Mouse (Mus musculus) G1E-ER4 (cell line): Measurements from ENCODE around the gene Cyp2c23. TPM values are rescaled to one million over a fixed set of nuclear protein-coding genes. Genes with fewer than 3 reads are reported as not detected.

Experiments used
- GATA1 ChIP-seq: IDR thresholded peaks from one replicate; pipeline ENCODE4 v1.8.0; 2012; ENCODE audit warnings: low read length, inconsistent platforms
- polyA plus RNA-seq: library from polyadenylated mRNA; stranded (reverse); fragments of >175 nt; gene quantifications from 2 replicates; pipeline ENCODE4 v1.2.3, GENCODE M21; 2012

Cyp2c23 gene
- polyA plus RNA-seq = not detected in 2 replicates

DNA sequence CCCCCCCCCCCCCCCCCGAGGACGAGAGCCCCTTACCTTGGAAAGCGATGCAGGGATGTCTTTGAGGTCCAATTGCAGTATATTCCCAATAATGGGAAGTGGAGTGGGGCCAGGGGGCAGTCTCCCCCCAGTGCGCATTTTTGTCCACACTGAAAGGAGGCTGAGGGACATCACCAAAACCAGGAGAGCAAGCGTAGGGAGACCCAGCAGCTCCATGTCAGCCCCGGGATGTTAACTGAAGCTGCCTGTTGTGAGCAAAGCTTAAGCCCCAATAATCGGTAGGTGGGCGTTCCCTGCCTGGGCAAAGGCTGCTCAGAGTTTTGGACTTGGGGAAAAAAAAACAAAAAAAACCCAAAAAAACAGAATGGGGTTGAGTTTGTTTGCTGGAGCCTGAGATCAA lies at the start of gene Cyp2c23:
TSS of gene Cyp2c23 (minus strand) at position 237 of the 400 bp plus-strand sequence.
- TF ChIP-seq GATA1 = no peak

DNA sequence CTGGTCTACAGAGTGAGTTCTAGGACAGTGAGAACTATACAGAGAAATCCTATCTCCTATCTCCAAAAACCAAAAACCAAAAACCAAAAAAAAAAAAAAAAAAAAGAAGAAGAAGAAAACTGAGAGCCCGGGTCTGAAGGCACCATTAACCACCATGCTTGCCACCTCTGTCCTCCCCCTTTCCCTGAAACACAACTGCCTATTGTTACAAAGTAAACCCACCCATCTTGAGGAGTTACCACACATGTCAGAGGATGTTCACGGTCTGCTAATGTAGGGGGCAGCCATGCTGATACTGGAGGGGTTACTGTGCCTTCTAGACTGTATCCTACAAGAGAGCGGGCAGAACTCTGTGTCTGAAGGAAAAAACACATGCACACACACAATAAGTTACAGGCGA lies 48.0 kb upstream of the Cyp2c23 start:
- no peak for TF ChIP-seq GATA1

DNA sequence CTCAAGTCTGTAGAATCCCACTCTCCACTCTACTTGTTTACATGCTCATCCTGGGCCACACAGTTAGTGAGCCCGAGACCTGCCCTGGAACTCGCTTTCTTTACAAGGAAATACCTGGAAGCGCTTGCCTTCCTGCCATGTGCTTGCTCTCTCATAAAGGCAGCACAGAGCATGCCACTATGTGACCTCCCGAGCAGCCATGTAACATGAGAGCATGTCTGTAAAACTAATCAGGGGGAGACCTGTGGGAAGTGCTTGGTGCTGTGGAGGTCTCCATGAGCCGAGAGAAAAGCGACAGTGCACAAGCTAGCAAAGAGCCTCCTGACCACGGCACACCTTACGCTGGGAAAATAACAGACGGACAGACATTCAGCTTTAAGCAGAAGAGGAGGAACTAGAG lies 47.4 kb upstream of the Cyp2c23 start:
- TF ChIP-seq GATA1 = no peak

DNA sequence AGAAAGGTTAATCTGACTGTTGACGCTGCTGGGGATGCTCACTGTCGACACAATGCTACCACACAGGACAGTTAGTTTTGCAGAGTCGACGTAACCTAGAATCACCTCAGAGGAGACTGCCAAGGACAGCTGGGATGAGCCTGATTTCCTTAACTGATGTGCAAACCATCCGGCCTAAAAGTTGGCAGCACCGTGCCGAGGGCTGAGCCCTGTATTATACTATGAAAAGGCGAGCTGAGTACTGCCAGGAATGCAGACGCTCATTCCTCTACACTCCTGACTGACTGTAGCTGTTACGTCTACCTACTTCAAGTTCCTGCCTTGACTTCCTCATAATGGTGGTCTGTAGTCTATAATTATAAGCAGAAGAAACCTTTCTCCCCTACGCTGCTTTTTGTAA lies 46.0 kb upstream of the Cyp2c23 start:
- TF ChIP-seq GATA1 = no peak

DNA sequence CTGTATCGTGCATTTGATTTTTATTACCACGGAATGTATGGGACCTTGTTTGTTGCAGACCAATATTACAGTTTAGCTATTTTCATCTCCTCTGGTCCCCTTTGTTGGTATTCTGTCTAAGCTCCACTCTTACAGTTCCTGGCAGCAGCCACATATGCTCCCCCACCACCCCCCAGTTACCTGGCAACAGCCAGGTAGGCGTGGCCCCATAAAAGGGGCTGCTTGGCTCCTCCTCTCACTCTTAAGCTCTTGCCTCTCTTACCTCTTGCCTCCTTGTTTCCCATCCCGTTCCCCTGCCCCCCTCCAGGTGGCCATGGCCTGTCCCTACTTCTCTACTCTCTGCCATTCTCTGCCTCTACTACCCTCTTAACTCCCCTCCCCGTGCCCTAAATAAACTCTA lies 42.2 kb upstream of the Cyp2c23 start:
- no peak for TF ChIP-seq GATA1

DNA sequence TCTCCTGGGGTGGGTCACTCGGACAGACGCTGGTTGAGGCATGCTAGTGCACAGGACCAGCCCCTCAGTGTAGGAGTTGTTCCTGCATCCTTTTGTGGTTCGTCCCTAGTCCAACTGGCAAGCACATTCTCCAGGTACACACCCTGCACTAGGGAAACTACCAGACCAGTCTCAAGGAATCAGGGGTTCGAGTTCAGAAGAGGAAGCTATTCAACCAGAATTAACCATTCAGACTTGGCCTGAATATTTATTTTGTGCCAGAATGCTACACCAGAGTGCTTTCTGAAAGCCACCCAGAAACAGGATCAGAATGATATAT lies 40.9 kb upstream of the Cyp2c23 start:
- TF ChIP-seq GATA1 = no peak

DNA sequence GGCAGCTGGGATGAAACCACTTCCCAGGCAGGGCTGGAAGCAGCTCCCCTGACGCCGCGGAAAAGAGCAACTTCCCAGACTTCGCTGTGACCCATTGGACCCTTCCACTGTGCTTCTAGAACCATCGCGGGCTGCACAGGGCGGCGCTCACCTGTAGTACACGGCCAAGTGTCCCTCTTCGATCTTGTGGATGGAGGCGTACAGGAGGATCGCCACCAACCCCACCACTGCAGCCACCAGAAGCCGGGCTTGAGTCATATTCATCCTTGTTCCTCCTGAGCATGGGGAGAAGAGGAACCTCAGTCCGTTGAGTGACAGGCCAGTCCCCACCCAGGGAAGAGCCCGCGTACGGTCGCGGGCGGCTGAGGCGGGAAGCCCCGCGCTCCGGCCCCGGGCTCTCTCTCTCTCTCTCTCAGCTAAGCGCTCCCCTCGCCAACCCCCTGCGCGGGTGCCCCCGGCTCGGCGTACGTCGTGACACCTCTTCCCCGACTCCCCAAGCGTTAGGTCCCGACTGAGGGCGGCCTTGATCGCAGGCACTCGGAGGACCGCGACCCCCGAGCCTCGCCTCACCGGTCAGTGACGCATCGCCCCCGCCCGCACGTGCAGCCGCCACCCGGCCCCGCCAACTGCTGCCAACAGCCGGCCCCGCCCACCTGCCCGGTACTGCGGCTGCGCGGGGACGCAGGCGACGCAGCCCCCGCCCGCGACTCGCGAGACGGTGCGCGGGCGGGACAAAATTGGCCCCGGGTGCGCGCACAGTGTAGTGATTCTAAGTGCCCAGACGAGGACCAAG lies 40.3 kb upstream of the Cyp2c23 start, which contains the start of gene Erlin1:
TSS of gene Erlin1 (minus strand) at position 665 of the 793 bp plus-strand sequence.
- TF ChIP-seq GATA1 = no peak

DNA sequence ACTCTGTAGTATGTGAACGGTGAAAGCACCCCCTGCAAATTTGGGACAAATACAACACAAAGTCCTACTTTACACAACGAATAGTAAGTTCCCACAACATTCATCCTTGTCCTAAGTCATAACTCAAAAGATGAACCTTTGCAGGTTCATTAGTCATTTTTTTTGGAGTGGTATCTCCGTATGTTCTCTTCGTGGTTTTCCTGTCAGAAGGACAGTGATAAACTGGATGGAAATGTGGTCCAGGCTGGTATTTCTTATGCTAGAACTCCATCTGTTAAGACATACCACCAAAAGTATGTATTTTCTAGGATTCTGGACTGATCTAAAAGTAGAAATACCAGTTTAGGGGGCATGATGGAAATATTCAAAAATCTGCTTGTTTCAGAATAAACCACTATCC lies 39.2 kb upstream of the Cyp2c23 start:
- no peak for TF ChIP-seq GATA1

DNA sequence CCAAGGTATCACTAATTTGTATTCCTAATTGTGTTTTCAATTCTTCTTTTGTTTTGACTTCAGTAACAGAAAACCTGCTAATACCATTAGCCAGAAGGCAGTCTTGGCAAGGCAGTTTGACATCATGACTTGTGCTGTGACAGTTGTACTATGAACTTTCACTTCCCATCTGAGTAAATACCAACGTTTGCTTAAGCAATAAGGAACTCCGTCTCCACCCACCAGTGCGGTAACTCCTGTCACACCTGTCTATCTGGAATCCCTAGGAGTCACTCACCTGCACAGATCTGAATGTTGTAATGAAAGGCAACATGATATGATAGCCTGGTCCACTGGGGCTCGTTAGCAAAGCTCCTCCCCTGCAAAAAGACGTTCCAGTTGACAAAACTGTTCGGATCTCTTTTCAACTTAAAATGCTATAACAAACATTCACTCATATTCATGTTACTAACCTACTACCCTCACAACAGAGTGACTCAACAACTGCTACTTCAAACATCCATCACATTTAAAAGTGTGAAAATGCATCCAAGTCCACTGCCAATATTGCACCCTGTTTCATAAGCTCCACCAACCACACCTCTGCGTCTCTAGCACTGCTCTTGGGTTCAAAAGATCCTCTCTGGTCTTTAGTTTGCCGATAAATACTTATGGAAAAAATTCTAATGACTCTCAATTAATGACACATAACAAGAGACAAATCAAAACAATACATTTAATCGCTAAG lies 38.5 kb upstream of the Cyp2c23 start:
- no peak for TF ChIP-seq GATA1

DNA sequence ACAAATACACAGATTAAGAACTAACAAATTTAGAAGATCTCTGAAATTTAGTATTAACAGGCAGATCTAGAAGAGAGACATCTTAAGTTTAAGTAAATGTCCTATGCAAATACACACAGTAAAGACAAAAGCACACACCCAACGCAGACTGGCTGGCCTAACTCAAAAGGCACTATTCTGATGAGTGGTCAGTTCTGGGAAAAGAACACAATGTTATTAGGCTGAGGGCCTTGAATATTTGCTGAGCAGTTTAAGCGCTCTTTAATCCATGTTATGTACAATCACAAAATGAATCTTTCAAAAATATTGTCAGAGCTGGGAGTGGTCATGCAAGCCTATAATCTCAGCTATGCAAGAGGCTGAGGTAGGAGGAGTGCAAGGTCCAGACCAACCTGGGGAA lies 35.7 kb upstream of the Cyp2c23 start:
- no peak for TF ChIP-seq GATA1

DNA sequence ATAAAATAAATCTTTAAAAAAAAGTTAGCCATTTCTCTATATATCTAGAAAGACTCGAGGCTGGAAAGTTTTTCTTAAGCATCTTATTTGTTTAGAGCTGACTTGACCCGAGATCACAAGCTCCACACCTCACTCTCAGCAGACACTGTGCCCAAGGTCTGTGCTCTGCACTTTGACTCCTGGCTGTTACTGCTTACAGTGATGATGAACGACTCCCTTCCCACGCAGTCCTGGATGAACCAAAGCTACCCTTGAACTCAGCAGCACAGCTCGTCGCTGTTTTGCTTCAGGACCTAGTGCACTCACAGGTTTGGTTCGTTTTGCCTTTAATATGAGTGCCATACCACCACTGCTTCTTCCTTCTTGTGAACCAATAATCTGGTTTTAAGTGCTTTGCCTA lies 34.8 kb upstream of the Cyp2c23 start:
- TF ChIP-seq GATA1 = no peak

DNA sequence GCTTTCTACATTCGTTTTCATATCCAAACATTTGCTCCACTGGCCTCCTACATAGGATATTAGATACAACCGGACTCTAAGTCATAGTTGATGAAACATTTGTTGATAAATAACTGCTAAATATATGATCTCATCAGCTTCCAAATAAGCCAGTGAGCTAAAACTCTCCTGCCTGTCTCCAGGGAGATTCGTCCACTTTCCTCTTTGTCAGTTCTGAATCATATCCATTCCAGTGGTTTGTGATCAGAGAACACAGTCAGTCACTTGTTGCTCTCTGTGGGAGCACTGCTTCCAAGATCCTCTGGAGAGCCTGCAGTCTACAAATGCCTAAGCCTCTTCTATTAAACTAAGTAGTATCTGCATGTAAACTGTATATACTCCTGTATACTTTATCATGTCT lies 31.2 kb upstream of the Cyp2c23 start:
- TF ChIP-seq GATA1 = no peak

DNA sequence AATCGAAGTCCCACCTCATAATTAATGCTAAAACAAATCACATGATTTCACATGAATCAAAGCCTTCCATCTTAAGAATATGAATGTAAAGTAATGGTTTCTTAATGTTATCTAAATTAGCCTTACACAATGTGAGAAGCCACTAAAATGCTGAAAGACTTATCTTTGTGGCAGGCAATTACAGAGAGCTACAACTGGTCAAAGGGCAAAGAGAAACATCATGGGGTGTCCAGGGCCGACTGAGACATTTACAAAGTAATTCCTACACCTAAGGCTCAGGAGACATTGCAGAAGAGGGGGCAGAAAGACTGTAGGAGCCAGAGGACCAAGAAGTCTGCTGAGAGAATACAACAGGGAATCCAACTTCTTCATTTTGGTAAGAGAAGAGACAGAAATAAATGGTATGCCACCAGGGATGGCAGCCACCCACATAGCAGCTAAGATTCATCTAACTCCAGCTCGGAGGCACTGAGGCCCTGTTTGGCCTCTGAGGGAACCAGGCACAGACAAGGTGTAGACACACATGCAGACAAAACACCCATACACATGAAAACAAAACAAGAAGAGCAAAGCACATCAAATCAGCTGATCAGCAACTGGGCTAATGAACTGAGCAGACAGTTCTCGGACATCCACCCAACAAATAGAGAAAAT lies 26.3 kb upstream of the Cyp2c23 start:
- TF ChIP-seq GATA1 = no peak

DNA sequence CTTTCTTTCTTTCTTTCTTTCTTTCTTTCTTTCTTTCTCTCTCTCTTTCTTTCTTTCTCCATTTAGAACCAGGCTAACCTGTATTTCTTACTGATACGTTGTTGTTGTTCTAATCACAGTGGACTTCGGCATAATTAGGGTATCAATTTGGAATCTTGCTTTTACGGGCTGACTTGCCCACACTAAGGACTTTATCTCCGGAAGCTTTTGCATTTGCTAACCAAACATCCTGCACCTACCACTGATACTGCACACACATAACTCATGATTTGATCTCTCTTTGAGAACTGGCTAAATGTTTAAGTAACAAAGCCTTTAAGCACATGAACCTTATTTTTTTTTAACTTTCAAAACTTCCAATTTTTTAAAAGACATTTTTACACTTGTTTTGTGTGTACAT lies 21.4 kb upstream of the Cyp2c23 start:
- TF ChIP-seq GATA1 = peak; percentile 31

DNA sequence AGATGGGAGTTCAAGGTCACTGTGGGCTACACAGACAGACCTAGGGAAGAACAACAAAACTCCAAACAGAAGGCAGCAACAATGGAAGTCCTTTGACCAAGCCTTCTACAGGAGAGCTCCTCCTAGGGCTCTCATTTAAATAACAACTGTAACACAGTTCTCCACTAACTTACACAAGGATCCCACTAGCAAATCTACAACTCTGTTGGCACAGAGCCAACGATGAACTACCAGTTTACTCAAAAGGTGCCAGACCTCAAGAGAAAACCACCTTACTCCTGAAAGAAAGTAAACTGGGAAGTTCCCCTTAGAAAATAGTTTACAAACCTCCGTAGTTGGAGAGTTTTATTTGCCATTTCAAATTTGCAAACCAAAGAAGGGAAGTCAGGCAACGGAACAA lies 20.3 kb upstream of the Cyp2c23 start:
- TF ChIP-seq GATA1 = no peak

DNA sequence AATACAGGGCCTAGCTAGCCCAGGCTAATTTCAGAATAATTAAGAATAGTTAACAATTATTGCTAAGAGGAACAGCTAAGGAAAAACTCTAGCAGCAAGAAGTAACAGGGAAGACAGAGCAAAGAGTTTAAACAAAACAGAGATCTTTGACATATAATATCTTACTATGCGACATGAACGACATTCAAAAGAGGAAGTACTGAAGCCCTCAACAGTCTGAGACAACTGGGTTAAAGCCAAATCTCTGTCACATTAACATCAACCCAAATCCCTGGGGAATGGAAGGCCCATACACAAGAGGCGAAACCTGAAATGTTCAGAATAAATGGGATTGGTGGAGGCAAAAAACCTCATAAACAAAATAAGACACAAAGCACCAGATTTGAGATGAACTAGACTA lies 16.8 kb upstream of the Cyp2c23 start:
- no peak for TF ChIP-seq GATA1
